In genomic region chr11:34973467-34973921, GRCm38 (mm10) we compare ENCODE assay signal across 10 mouse cellular contexts.
DNase-seq lines count a peak whose midpoint lies in the region; ATAC-seq and TF ChIP-seq lines count a peak whose summit lies in the region.
"Had no signal": no experiment of that assay in that cellular context is flagged by ENCODE, and none has a peak within 500 bp of the region (broad histone marks: within the 10 kb centered on the region; RNA-seq: fewer than 3 reads in every experiment).

No protein-coding gene starts in this region.

- no peak overlapping the region for H3K9ac ChIP-seq in stomach, postnatal 0 days (ENCODE audit: low read length)

- TF ChIP-seq CTCF in lung, adult 2 months (IDR thresholded peaks at IDR 0.05; ENCODE audit: insufficient read depth, low read length) = no peak
- no peak for TF ChIP-seq CTCF in stomach, postnatal 0 days (IDR thresholded peaks at IDR 0.05; ENCODE audit: low read depth)

- TF ChIP-seq POLR2A in lung, adult 2 months (IDR thresholded peaks at IDR 0.05; ENCODE audit: borderline replicate concordance, extremely low read depth, low read depth, low read length) = no peak

- H3K4me2 ChIP-seq in stomach, postnatal 0 days (replicated peaks; ENCODE audit: low read depth) = no peak overlapping the region

- H3K27ac ChIP-seq in stomach, postnatal 0 days (replicated peaks) = no peak overlapping the region

- no peaks in the 10 kb centered on the region for H3K36me3 ChIP-seq in stomach, postnatal 0 days (ENCODE audit: control insufficient read depth, insufficient read depth, low read length)

- H3K9me3 ChIP-seq in stomach, postnatal 0 days (ENCODE audit: control insufficient read depth, low read length) = no peaks in the 10 kb centered on the region

- no peak for TF ChIP-seq EP300 in stomach, postnatal 0 days (optimal IDR thresholded peaks at IDR 0.05)

- H3K4me3 ChIP-seq in lung, adult 2 months (replicated peaks; ENCODE audit: extremely low read depth, low read depth, low read length) = no peak overlapping the region
- no peak overlapping the region for H3K4me3 ChIP-seq in stomach, postnatal 0 days (ENCODE audit: low read depth, low read length)

- H3K4me1 ChIP-seq in lung, adult 2 months (ENCODE audit: control insufficient read depth, insufficient read depth, low read length) = peaks cover 6% of the 10 kb centered on the region
- H3K4me1 ChIP-seq in stomach, postnatal 0 days (replicated peaks; ENCODE audit: control insufficient read depth, insufficient read depth) = no peaks in the 10 kb centered on the region; the same call in none of the 2 replicates

- 50% methylated on average over 1 of the region's 1 CpGs for WGBS in lung, adult 2 months
- WGBS in stomach, postnatal 0 days = 34% methylated on average over 1 of the region's 1 CpGs

- no peaks in the 10 kb centered on the region for H3K27me3 ChIP-seq in stomach, postnatal 0 days (ENCODE audit: control insufficient read depth, insufficient read depth, low read length)

- peak; percentile 35; the same call in 1 of the 2 replicates for ATAC-seq in stomach, postnatal 0 days (ENCODE audit: low FRiP score, low TSS enrichment)
- ATAC-seq: activated CD4-positive, CD25-positive, alpha-beta regulatory T cell, adult 4 months; forebrain, embryonic 16.5 days had no signal

- peak; percentile 92 for DNase-seq in heart, adult 11 months
- DNase-seq in heart, adult 9 months (ENCODE audit: low spot score in 2 of 2) = no peak
- peak; percentile 32 to 48 for DNase-seq in lung, adult 18-20 months
- no peak for DNase-seq in lung, adult 2 months
- peak; percentile 61 for DNase-seq in heart, postnatal 4 days
- DNase-seq in stomach, postnatal 0 days (ENCODE audit: low spot score) = no peak
- DNase-seq in cerebellum, postnatal 25 days = no peak
- DNase-seq in cerebellum, adult 8-10 months = no peak

Comparison
In these comparisons a context has a peak if more than half of its experiments do, and no peak if none do; other contexts are left out.
1. DNase-seq: peak in heart, adult 11 months (single experiment), lung, adult 18-20 months (2 of 2) and heart, postnatal 4 days (single experiment); none in heart, adult 9 months (0 of 2), lung, adult 2 months (single experiment), stomach, postnatal 0 days (single experiment), cerebellum, postnatal 25 days (0 of 2) and cerebellum, adult 8-10 months (single experiment).